Mouse (Mus musculus): Measurements from ENCODE around the gene Cd151. TPM values are rescaled to one million over a fixed set of nuclear protein-coding genes. Genes with fewer than 3 reads are reported as not detected.

The Cd151 gene
- polyA plus RNA-seq, 1 experiment = 57.9 TPM

DNA sequence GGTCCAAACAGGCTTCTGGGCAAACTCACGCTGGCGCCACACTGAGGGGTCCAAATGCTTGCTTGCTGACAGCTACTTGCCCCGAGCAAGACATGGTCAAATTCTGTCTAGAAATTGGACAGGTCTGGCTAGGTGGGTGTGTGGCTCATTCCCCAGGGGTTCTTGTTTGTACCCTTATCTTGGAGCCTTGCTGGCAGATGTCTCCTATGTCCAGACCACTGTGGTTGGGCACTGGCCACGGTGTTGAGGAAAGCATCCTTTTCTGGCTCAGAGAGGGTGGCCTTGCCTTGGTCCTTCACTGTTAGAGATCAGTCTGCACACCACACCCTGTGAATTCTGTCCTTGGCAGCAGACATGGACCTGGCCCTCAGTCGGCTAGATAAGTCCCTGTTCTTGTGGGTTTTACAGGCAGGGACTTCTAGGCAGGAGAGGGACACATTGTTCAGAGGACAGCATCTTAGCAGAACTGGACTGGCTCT is 11.1 kb downstream of the Cd151 start:
- Histone ChIP-seq H3K4me1 (ENCODE audit: control insufficient read depth, insufficient read depth, low read length) (peaks cover 32% of the 10 kb centered on the region), H3K4me3 (ENCODE audit: insufficient read depth, low read length) (no peak overlapping the region), H3K27ac (ENCODE audit: insufficient read depth, low read depth, low read length) (no peak overlapping the region)
- TF ChIP-seq CTCF (IDR thresholded peaks at IDR 0.05; ENCODE audit: low read depth, low read length) = no peak
- no peak for TF ChIP-seq POLR2A (IDR thresholded peaks at IDR 0.05; ENCODE audit: borderline replicate concordance, low read depth, low read length)

DNA sequence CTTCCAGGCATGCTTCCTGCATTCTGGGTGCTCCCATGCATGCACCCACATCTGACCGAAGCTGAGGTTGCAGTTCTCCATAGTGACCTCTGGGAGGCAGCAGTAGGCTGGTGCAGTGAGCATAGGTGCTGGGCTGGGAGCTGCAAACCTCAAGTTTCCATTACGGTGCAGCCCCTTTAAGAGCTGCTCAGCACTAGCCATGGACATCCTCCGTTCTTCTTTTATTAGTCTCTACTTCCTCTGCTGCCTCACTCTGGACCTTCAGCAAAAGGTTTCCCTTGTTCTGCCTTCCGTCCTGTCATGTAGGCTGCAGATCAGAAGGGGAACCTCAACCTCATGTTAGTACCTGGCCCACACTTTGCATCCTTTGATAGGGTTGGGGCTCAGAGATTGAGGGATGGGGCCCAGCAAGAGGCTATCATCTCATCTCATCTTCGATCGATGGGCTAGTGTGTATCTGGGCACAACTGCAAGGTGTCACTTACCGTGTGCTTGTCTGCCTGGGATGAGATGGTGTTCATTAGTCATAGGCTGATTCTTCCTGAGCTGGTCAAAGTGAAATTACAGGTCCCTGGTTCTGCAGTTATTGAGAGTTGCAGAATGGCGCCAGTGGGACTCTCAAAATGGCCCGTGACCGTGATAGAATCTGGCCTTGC is 13.8 kb downstream of the Cd151 start:
- Histone ChIP-seq H3K27ac (ENCODE audit: insufficient read depth, low read depth, low read length) (no peak overlapping the region), H3K4me1 (ENCODE audit: control insufficient read depth, insufficient read depth, low read length) (peaks cover 25% of the 10 kb centered on the region), H3K4me3 (ENCODE audit: insufficient read depth, low read length) (0 out of 2 replicates have a peak overlapping the region, but pooled peaks have one; percentile 4)
- TF ChIP-seq POLR2A (IDR thresholded peaks at IDR 0.05; ENCODE audit: borderline replicate concordance, low read depth, low read length) = no peak
- peak; percentile 78 for TF ChIP-seq CTCF (IDR thresholded peaks at IDR 0.05; ENCODE audit: low read depth, low read length)

DNA sequence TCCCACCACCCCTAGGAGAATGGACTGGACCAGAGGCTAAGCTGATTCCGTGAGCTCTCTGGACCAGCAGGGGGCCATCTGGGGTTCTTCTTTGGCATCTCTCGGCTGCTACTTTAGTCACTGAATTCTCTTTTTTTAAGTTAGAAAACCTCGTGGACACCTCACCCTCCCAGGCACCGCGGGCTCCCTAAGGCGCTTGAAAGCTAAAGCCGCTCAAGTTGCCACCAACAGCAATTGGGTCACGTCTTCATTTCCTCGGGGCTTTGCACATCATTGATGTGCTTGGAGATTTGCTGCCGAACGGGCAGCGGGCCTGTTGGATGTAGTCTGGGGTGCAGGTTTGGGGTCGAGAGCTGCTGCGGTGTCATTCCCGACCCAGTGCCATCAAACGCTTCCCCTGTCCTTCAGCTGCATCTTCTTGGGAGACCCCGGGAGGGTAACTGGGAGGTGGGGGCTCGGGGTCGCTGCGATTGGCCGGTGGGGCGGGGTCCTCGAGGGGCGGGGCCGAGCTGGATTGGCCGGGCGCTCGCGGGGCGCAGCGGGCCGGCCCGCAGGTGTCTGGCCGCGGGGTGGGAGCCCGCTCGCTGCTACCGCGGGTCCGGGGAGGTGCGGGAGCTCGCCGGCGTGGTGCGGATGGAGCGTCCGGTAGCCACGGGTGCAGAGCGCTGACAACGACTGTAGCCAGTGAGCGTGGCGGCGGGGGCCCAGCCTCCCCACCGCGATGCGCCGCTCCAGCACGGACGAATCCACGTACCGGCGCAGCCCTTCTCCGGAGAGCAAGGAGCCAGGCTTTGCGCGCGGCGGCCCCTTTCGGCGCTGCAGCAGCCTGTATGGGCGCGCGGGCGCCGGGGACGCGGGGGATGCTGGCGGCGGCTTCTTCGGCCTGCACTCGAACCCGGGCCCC is 14.6 kb downstream of the Cd151 start:
- Histone ChIP-seq H3K4me1 (ENCODE audit: control insufficient read depth, insufficient read depth, low read length) (peaks cover 25% of the 10 kb centered on the region), H3K4me3 (ENCODE audit: insufficient read depth, low read length) (no peak overlapping the region), H3K27ac (ENCODE audit: insufficient read depth, low read depth, low read length) (no peak overlapping the region)
- TF ChIP-seq POLR2A (IDR thresholded peaks at IDR 0.05; ENCODE audit: borderline replicate concordance, low read depth, low read length) = no peak
- no peak for TF ChIP-seq CTCF (IDR thresholded peaks at IDR 0.05; ENCODE audit: low read depth, low read length)

DNA sequence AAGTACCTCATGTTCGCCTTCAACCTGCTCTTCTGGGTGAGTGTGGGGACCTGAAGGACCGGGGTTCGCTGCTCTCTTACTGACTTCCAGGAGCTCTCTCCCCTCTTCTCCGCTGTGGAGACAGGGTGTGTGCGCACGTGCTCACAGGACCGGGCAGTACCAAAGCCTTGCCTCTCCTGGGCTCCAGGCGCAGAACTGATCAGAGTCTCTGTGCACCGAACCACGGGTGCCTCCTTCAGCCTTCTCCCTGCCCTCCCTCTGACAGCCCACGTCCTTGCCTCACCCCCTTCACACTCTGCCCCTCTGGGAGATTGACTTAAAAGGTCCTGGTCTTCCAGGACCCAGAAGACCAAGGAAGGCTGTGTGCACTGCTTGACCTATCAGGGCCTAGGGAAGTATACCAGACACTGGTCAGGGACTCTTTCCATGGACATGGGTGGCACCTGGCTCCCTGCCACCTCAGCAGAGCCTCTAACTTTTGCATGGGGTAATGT is 15.4 kb downstream of the Cd151 start:
- TF ChIP-seq CTCF (IDR thresholded peaks at IDR 0.05; ENCODE audit: low read depth, low read length) = no peak
- TF ChIP-seq POLR2A (IDR thresholded peaks at IDR 0.05; ENCODE audit: borderline replicate concordance, low read depth, low read length) = no peak
- H3K27ac ChIP-seq (ENCODE audit: insufficient read depth, low read depth, low read length) = no peak overlapping the region
- no peak overlapping the region for H3K4me3 ChIP-seq (ENCODE audit: insufficient read depth, low read length)
- H3K4me1 ChIP-seq (ENCODE audit: control insufficient read depth, insufficient read depth, low read length) = peaks cover 29% of the 10 kb centered on the region

DNA sequence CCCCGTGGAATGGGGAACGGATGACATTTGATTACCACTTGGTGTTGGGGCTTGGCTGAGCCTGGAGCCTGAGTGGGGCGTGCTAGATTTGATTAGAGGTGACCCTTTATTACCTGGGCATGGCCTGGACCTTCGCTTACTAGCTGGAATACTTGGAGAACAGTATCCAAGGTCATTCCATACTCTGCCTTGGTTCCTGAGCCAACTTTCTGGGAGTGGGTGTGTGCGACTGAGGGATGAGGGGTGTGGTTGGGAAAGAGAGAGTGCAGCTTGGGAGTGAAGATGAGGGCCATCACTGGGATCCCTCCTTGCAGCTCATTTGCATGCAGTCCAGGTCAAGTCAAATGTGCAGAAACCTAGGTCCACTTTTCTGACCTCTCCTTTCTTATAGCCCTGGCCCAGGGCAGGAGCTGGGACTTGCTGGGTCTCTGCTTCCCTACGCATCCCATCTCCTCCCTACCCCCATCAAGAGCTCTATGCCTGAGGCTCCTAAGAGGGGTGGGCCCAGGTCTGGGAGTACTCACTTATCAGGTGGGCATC is 16.0 kb downstream of the Cd151 start:
- TF ChIP-seq CTCF (IDR thresholded peaks at IDR 0.05; ENCODE audit: low read depth, low read length) (no peak), POLR2A (IDR thresholded peaks at IDR 0.05; ENCODE audit: borderline replicate concordance, low read depth, low read length) (no peak)
- Histone ChIP-seq H3K27ac (ENCODE audit: insufficient read depth, low read depth, low read length) (no peak overlapping the region), H3K4me1 (ENCODE audit: control insufficient read depth, insufficient read depth, low read length) (peaks cover 29% of the 10 kb centered on the region), H3K4me3 (ENCODE audit: insufficient read depth, low read length) (no peak overlapping the region)

DNA sequence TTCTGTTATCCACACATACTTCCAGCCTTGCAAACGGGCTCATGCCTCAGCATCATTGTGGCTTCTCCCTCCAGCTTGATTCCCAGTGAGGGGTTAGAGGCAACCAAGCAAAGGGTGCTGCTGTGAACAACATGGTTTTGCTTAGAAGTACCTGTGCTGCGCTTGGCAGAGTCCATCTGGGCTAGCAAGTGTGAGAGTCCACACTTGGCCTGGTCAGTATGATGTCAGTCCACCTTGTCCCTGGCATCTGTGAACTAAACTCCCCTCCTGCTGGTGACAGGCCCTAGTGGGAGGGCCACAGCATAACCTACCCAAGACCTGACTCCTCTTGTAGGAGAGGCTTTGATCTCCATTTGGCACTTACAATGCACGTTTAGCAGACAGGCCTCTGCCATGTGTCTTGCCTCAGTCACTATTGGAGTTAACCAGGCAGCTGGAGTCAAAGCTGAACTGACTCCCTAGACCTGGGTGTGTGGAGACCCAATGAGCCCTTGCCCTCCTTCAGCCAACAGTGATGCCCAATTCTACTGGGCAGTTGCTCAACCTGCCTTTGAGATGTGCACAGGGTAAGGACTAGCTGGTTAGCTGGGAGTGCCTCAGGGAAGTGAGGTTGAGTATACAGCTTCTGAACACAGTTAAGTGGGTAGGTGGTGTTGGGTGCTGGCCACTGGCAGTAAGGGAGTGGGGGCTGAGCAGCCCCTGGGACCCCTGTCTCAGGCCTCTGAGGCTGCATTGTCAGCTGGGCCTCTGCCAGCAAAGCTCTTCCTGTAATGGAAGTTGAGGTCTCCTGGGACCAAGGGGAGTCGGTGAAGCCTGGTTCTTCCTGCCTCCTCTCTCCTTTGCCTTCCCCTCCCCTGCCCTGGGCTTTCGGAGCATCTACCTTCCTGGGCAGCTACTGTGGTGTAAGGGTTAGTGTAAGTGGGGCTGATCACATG is 17.3 kb downstream of the Cd151 start:
- TF ChIP-seq POLR2A (IDR thresholded peaks at IDR 0.05; ENCODE audit: borderline replicate concordance, low read depth, low read length) (no peak), CTCF (IDR thresholded peaks at IDR 0.05; ENCODE audit: low read depth, low read length) (no peak)
- Histone ChIP-seq H3K4me3 (ENCODE audit: insufficient read depth, low read length) (no peak overlapping the region), H3K27ac (ENCODE audit: insufficient read depth, low read depth, low read length) (no peak overlapping the region), H3K4me1 (ENCODE audit: control insufficient read depth, insufficient read depth, low read length) (peaks cover 31% of the 10 kb centered on the region)

DNA sequence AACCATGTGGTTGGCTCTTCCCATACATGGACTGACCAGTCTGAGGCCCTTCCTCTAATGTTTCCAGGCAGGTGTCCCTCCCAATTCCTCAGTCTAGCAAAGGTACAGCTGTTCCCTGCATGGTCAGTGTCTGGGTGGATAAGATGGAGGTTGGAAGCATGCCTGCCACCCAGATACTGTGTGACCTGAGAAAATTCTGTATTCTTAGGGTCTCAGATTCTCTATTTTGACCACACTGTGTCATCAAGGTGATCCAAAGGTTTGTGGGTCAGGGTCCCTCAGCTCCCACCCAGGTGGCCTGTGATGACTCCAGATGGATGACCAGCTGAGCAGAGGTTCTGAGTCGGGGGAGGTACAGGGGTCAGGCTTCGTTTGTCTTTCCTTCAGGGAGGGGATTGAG is 18.0 kb downstream of the Cd151 start:
- TF ChIP-seq POLR2A (IDR thresholded peaks at IDR 0.05; ENCODE audit: borderline replicate concordance, low read depth, low read length) = no peak
- TF ChIP-seq CTCF (IDR thresholded peaks at IDR 0.05; ENCODE audit: low read depth, low read length) = no peak
- H3K27ac ChIP-seq (ENCODE audit: insufficient read depth, low read depth, low read length) = no peak overlapping the region
- peaks cover 35% of the 10 kb centered on the region for H3K4me1 ChIP-seq (ENCODE audit: control insufficient read depth, insufficient read depth, low read length)
- no peak overlapping the region for H3K4me3 ChIP-seq (ENCODE audit: insufficient read depth, low read length)

DNA sequence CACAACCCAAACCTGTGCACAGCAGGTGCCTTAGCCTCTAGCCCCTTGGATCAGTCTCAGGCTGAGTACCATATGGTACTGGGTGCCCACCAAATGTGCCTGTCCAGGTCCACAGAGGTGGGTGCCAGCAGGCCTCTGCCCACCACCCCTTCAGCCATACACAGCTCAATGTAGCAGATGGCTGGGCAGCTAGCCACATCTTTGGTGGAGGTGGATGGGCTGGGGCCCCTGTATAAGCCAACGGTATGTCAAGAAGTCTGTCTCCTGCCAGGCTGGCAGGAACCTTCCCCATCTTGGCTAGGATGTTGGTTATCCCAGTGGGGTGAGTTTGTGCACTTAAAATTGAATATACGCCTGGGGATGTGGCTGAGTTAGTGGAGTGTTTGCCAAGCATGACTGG is 18.4 kb downstream of the Cd151 start:
- Histone ChIP-seq H3K27ac (ENCODE audit: insufficient read depth, low read depth, low read length) (no peak overlapping the region), H3K4me1 (ENCODE audit: control insufficient read depth, insufficient read depth, low read length) (peaks cover 35% of the 10 kb centered on the region), H3K4me3 (ENCODE audit: insufficient read depth, low read length) (no peak overlapping the region)
- TF ChIP-seq POLR2A (IDR thresholded peaks at IDR 0.05; ENCODE audit: borderline replicate concordance, low read depth, low read length) (no peak), CTCF (IDR thresholded peaks at IDR 0.05; ENCODE audit: low read depth, low read length) (no peak)

DNA sequence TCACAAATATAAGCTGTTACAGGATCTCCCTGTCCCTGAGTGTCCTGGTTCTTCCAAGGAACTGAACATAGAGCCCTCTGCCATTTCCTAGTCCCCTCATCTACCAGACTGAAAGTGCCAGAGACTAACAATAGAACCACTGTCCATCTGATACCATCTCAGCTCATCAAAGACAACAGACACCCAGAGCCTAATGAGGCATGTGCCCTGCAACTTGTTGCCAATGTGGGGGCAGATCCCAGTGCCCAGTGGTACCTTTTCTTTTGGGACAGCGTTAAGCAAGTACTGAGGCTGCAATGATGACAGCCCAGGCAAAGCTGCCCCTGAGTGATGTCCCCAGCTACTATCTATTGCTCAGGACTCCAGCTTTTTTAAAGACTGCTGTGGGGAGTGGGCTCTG is 19.0 kb downstream of the Cd151 start:
- Histone ChIP-seq H3K27ac (ENCODE audit: insufficient read depth, low read depth, low read length) (no peak overlapping the region), H3K4me1 (ENCODE audit: control insufficient read depth, insufficient read depth, low read length) (peaks cover 36% of the 10 kb centered on the region), H3K4me3 (ENCODE audit: insufficient read depth, low read length) (no peak overlapping the region)
- TF ChIP-seq CTCF (IDR thresholded peaks at IDR 0.05; ENCODE audit: low read depth, low read length) = no peak
- no peak for TF ChIP-seq POLR2A (IDR thresholded peaks at IDR 0.05; ENCODE audit: borderline replicate concordance, low read depth, low read length)

Data from bone marrow macrophage, adult 2 months (primary cell).